Mouse (Mus musculus): ENCODE results near the gene Cyp2d26.
"Not testable (repeated sequence)": the region's sequence is repeated elsewhere in the genome, so short reads cannot be mapped to it uniquely, and the experiment has no call there.

Gene Cyp2d26

GRCm38 (mm10) chr15:82794277-82794676 lies at the start of gene Cyp2d26:
Cyp2d26 (minus strand) TSS chr15:82794294.
- no peak for DNase-seq

- no peak for DNase-seq
Observed at GRCm38 (mm10) chr15:82839146-82839545, 45.1 kb upstream of the Cyp2d26 start.

GRCm38 (mm10) chr15:82829917-82830316 lies 35.8 kb upstream of the Cyp2d26 start:
- no peak for DNase-seq

- DNase-seq, result no peak
Observed at GRCm38 (mm10) chr15:82825866-82826265, 31.8 kb upstream of the Cyp2d26 start.

GRCm38 (mm10) chr15:82822347-82822746 lies 28.3 kb upstream of the Cyp2d26 start:
- no peak for DNase-seq

GRCm38 (mm10) chr15:82821657-82822056 lies 27.6 kb upstream of the Cyp2d26 start:
- DNase-seq, result no peak

- DNase-seq, result no peak
Observed at GRCm38 (mm10) chr15:82815296-82815695, 21.2 kb upstream of the Cyp2d26 start.

DNA sequence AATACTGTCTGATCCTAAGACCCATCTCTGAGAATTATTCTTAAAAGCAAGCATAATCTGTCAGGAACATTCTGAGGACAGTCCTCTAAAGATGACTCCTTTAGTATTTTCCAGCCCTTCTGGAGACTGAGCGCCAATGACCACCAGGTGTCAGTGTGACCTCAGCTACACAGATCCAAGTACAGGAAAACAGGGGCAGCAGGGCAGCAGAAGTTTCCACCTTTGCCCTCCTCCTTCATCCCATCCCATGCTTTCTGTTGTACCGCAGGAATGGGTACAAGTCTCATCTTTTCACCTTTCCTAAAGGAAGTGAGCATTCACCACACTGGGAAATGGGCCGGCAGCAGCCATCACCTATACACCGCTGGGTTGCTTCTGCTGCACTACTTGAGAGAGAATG lies 20.7 kb upstream of the Cyp2d26 start:
- DNase-seq, result peak; percentile 31

DNA sequence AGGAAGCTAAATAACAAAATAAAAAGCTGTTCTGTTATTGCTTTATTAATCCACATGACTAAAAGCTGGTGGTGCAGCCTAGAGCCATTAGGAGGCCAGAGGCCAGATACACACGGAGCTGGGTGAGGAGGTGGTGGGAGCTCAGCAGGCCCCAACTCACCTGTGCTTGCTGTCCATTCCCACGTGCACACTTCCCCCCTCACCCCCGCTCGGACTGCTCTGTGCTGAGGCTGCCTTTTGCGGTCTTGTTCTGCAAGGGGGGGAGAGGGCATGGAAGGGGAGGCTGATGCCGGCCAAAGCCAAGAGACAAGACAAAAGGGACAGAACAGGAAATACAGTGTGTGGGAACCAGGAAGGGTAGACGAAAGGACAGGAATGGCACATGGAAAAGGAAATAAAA lies 20.2 kb upstream of the Cyp2d26 start:
- no peak for DNase-seq

GRCm38 (mm10) chr15:82810556-82810955 lies 16.5 kb upstream of the Cyp2d26 start:
- DNase-seq, result no peak

- DNase-seq, result no peak
Observed at GRCm38 (mm10) chr15:82809511-82809910, 15.4 kb upstream of the Cyp2d26 start.

- DNase-seq, result no peak
Observed at GRCm38 (mm10) chr15:82806969-82807763, 13.1 kb upstream of the Cyp2d26 start.

DNA sequence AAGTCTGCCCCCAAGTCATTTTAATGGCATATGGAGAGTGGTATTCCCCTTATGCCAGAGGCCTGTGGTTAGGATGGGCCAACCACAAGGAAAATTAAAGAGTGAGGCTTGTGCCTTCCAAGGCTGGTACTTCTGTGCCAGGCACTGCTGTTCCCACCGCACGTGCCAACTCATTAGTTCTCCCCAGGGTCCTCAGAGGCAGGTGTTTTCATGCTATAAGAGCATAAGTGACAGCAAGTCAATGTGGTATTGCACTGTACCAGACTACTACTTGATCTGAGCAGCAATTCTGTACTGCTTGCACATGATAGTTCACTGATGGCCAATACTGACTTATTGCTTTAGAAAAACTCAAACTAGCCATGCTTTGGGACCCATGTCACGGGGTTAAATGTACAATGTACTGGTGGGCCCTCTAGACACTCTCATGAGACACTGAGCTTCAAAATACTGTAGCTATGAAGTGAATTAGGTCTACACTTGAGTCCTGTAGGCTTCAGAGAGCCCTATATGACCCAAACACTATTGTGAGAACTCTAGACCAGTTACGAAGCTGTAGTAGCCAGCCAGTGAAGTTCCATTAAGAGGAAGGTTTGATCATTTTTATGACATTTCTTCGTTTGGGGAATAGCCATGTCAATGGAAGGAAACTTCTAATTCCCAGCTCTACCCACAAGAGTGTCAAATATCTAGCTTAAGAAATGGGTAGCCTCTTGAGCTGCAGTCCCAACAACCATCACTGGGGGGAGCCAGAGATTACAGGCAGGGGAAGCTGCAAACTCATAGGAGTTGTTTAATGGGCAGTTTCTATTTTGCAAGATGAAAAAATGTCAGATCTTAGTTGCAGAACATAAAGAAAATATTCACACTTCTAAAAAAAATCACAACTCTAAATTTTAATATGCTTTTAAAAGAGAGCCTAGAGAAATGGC lies 10.9 kb upstream of the Cyp2d26 start:
- DNase-seq, result peak; percentile 76

- DNase-seq, result no peak
Observed at GRCm38 (mm10) chr15:82795936-82796440, 1.9 kb upstream of the Cyp2d26 start.

DNA sequence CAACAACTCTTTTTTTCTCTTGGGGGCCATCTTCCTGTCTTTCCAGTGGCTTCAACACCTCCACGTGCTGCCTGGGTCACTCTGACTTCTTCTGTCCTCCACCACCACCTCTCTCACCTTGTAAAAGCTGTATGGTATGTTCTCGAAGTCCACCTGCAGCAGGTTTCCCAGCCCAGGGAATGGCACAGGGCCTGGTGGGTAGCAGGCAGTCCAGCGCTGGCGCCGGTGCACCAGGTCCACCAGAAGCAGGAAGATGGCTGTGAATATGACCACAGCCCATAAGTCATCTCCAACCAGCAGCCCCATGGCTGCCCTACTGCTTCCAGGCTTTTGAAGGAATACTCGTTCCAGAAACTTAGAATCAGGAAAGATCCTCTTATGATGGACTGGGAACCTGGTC lies 226 bp downstream of the Cyp2d26 start:
- DNase-seq, result no peak

GRCm38 (mm10) chr15:82793454-82793853 lies 640 bp downstream of the Cyp2d26 start:
- DNase-seq, result no peak

- DNase-seq, result no peak
Observed at GRCm38 (mm10) chr15:82792566-82792965, 1.5 kb downstream of the Cyp2d26 start.

- DNase-seq, result no peak
Observed at GRCm38 (mm10) chr15:82784581-82784980, 9.5 kb downstream of the Cyp2d26 start.

GRCm38 (mm10) chr15:82783800-82784199 lies 10.3 kb downstream of the Cyp2d26 start:
- no peak for DNase-seq

GRCm38 (mm10) chr15:82777856-82778255 lies 16.2 kb downstream of the Cyp2d26 start:
- DNase-seq, result not testable (repeated sequence)

- DNase-seq, result no peak
Observed at GRCm38 (mm10) chr15:82765943-82766342, 28.2 kb downstream of the Cyp2d26 start.

DNA sequence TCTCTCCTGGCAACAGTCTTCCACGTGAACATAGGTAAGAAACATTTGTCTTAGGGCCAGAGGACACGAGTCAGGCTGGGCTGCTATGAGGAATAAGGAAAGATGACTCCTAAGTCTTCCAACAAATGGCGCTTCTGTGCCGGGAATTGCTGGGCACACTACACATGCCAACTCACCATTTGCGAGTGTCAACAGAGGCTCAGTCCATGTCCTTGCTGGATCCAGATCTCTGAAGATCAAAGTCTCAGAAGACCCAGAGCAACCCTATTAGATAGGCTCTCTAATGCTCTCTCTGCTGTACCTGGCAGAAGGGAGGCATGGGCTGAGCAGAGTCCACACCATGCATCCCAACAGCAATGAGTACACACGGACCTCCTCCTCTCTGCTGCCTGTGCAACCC lies 29.2 kb downstream of the Cyp2d26 start:
- no peak for DNase-seq

GRCm38 (mm10) chr15:82763631-82764420 lies 30.3 kb downstream of the Cyp2d26 start, which contains the start of gene Cyp2d40:
Cyp2d40 (minus strand) TSS chr15:82764183.
- DNase-seq, result no peak

Measured in right cerebral cortex, postnatal 25 days (tissue).